Mouse (Mus musculus): ENCODE results near the gene Prr15. TPM values are rescaled to one million over a fixed set of nuclear protein-coding genes. Genes with fewer than 3 reads are reported as not detected.

Prr15 gene
- total RNA-seq (2021) = 1 to 10 TPM; 2.4 to 2.9 TPM
- long read RNA-seq, experiment 1 = 0 reads
- long read RNA-seq, experiment 2, partial matches to known transcripts = 0 of 1 reads
- long read RNA-seq, experiment 2, other reads (novel, unspliced or antisense) = 0 of 1 reads

- DNase-seq = no peak
- intact Hi-C loops (cut with DNase I) = no loop called here
Measured at GRCm38 (mm10) chr6:54325246-54325885, at the start of gene Prr15. Gene Prr15, plus strand, starts transcription at chr6:54325835.

GRCm38 (mm10) chr6:54277234-54277633 lies 48.4 kb upstream of the Prr15 start:
- DNase-seq = no peak
- intact Hi-C loops (cut with DNase I) = loop anchor here (10.0 kb wide), 1 partner anchor 218 kb away; no protein-coding TSS in a partner anchor

GRCm38 (mm10) chr6:54277828-54278227 lies 47.8 kb upstream of the Prr15 start:
- intact Hi-C loops (cut with DNase I) = loop anchor here (10.0 kb wide), 1 partner anchor 217 kb away; no protein-coding TSS in a partner anchor
- peak; percentile 48 to 63 for DNase-seq

GRCm38 (mm10) chr6:54278613-54279012 lies 47.0 kb upstream of the Prr15 start:
- DNase-seq = peak in 1 of 2 experiments; percentile 22
- intact Hi-C loops (cut with DNase I) = loop anchor here (10.0 kb wide), 1 partner anchor 216 kb away; no protein-coding TSS in a partner anchor

GRCm38 (mm10) chr6:54279391-54279790 lies 46.2 kb upstream of the Prr15 start:
- intact Hi-C loops (cut with DNase I) = loop anchor here (10.0 kb wide), 1 partner anchor 215 kb away; no protein-coding TSS in a partner anchor
- no peak for DNase-seq

- no peak for DNase-seq
- intact Hi-C loops (cut with DNase I) = no loop called here
Measured at GRCm38 (mm10) chr6:54280248-54280647, 45.4 kb upstream of the Prr15 start.

- no peak for DNase-seq
- intact Hi-C loops (cut with DNase I) = no loop called here
Measured at GRCm38 (mm10) chr6:54283299-54283698, 42.3 kb upstream of the Prr15 start.

- intact Hi-C loops (cut with DNase I) = no loop called here
- DNase-seq = no peak
Measured at GRCm38 (mm10) chr6:54284167-54284711, 41.4 kb upstream of the Prr15 start.

- no peak for DNase-seq
- intact Hi-C loops (cut with DNase I) = no loop called here
Measured at GRCm38 (mm10) chr6:54286813-54287212, 38.8 kb upstream of the Prr15 start.

GRCm38 (mm10) chr6:54289774-54290500 lies 35.7 kb upstream of the Prr15 start:
- no peak for DNase-seq
- intact Hi-C loops (cut with DNase I) = no loop called here

GRCm38 (mm10) chr6:54297231-54297630 lies 28.4 kb upstream of the Prr15 start:
- DNase-seq = peak; percentile 25 to 26
- intact Hi-C loops (cut with DNase I) = no loop called here

- peak; percentile 42 to 59 for DNase-seq
- intact Hi-C loops (cut with DNase I) = no loop called here
Measured at GRCm38 (mm10) chr6:54299417-54299816, 26.2 kb upstream of the Prr15 start.

GRCm38 (mm10) chr6:54305777-54306176 lies 19.9 kb upstream of the Prr15 start:
- intact Hi-C loops (cut with DNase I) = no loop called here
- no peak for DNase-seq

- intact Hi-C loops (cut with DNase I) = no loop called here
- DNase-seq = no peak
Measured at GRCm38 (mm10) chr6:54313071-54313470, 12.6 kb upstream of the Prr15 start.

GRCm38 (mm10) chr6:54318618-54319017 lies 7.0 kb upstream of the Prr15 start:
- intact Hi-C loops (cut with DNase I) = no loop called here
- no peak for DNase-seq

GRCm38 (mm10) chr6:54319198-54319597 lies 6.4 kb upstream of the Prr15 start:
- intact Hi-C loops (cut with DNase I) = no loop called here
- no peak for DNase-seq

- no peak for DNase-seq
- intact Hi-C loops (cut with DNase I) = no loop called here
Measured at GRCm38 (mm10) chr6:54320236-54320635, 5.4 kb upstream of the Prr15 start.

GRCm38 (mm10) chr6:54326671-54327625 lies 1.3 kb downstream of the Prr15 start:
- peak; percentile 38 to 57 for DNase-seq
- intact Hi-C loops (cut with DNase I) = no loop called here

GRCm38 (mm10) chr6:54327626-54328003 lies 2.0 kb downstream of the Prr15 start:
- peak; percentile 74 for DNase-seq
- intact Hi-C loops (cut with DNase I) = no loop called here

GRCm38 (mm10) chr6:54328783-54329182 lies 3.1 kb downstream of the Prr15 start:
- DNase-seq = no peak
- intact Hi-C loops (cut with DNase I) = no loop called here

Data from heart, postnatal 14 days (tissue).